Mouse (Mus musculus): ENCODE measurements around the gene Myom1. TPM values are rescaled to one million over a fixed set of nuclear protein-coding genes. Genes with fewer than 3 reads are reported as not detected.

Gene Myom1
- polyA plus RNA-seq, 1 experiment: 1.5 TPM

DNA sequence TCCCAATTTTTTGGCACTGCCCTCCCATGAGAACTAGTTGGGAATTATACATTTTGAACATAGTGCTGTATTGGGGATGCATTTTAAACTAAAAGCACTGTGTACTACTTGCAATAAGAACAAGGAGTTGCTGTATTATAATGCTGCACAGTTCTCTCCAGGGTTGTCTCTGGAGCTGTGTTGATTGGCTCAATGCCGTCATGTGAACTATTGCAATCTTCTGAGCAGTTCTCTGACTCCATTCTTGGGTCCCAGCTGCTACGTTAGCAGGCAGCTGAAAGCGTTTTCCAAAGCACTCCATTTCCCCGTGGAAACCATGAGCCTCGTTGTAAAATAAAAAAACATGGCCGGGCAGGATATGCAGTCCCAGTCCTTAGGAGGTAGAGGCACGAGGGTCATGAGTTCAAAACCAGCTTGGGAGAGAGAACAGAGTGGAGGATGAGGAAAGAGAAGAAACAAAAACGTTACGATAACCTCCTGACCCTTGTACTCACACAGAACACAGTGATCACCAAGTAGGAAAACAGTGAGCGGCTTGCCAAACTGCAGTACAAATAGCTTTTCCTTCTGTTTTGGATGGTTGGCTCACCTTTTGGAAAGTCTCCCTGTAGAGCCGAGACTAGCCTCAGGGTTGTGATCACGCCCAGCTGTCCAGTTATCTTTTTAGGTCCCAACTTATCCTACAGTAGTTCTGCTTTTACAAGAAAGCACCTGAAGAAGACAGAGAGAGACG is 60.6 kb downstream of the Myom1 start:
- H3K36me3 ChIP-seq (ENCODE audit: control insufficient read depth, insufficient read depth, low read length): no peaks in the 10 kb centered on the region
- WGBS: 82% methylated on average over 13 of the region's 13 CpGs
- DNase-seq (ENCODE audit: low read depth in 1 of 2, low spot score in 2 of 2): no peak
- no peak overlapping the region for H3K4me3 ChIP-seq (ENCODE audit: extremely low read depth, insufficient read depth, insufficient read length)
- H3K27me3 ChIP-seq (ENCODE audit: control insufficient read depth, insufficient read depth, low read length): no peaks in the 10 kb centered on the region
- no peak overlapping the region for H3K27ac ChIP-seq (ENCODE audit: insufficient read depth, low read length)
- no peaks in the 10 kb centered on the region for H3K4me1 ChIP-seq (ENCODE audit: control insufficient read depth, insufficient read depth, insufficient read length)
- TF ChIP-seq POLR2A (IDR thresholded peaks at IDR 0.05; ENCODE audit: low read depth, low read length) (no peak), CTCF (IDR thresholded peaks at IDR 0.05; ENCODE audit: extremely low read depth, insufficient read depth, insufficient read length, insufficient replicate concordance) (no peak)

- H3K4me1 ChIP-seq (ENCODE audit: control insufficient read depth, insufficient read depth, insufficient read length): no peaks in the 10 kb centered on the region
- no peak for TF ChIP-seq CTCF (IDR thresholded peaks at IDR 0.05; ENCODE audit: extremely low read depth, insufficient read depth, insufficient read length, insufficient replicate concordance)
- TF ChIP-seq POLR2A (IDR thresholded peaks at IDR 0.05; ENCODE audit: low read depth, low read length): no peak
- no peak overlapping the region for H3K4me3 ChIP-seq (ENCODE audit: extremely low read depth, insufficient read depth, insufficient read length)
- no peaks in the 10 kb centered on the region for H3K27me3 ChIP-seq (ENCODE audit: control insufficient read depth, insufficient read depth, low read length)
- H3K36me3 ChIP-seq (ENCODE audit: control insufficient read depth, insufficient read depth, low read length): no peaks in the 10 kb centered on the region
- H3K27ac ChIP-seq (ENCODE audit: insufficient read depth, low read length): no peak overlapping the region
- 66% methylated on average over 7 of the region's 7 CpGs for WGBS
- peak in 1 of 2 experiments; percentile 17 for DNase-seq (ENCODE audit: low read depth in 1 of 2, low spot score in 2 of 2)
These were observed 62.1 kb downstream of the Myom1 start for GRCm38 (mm10) chr17:71064463-71065014.

DNA sequence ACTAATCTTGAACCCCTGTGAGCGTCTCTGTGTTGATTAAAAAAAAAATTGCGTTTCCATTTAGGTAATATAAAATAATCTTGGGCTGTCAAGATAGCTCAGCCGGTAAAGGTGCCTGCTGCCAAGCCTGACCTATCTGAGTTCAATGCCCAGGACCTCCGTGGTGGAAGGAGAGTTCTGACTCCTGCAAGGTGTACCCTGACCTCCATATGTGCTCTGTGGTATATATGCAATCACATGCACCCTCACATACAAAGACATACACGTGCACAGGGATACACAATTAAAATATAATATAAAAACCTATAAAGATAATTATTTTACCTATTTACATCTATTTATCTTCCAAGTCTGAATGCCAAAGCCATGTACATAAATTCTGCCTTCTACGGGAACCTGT is 62.7 kb downstream of the Myom1 start:
- Histone ChIP-seq H3K4me1 (ENCODE audit: control insufficient read depth, insufficient read depth, insufficient read length) (no peaks in the 10 kb centered on the region), H3K27ac (ENCODE audit: insufficient read depth, low read length) (no peak overlapping the region), H3K4me3 (ENCODE audit: extremely low read depth, insufficient read depth, insufficient read length) (no peak overlapping the region), H3K27me3 (ENCODE audit: control insufficient read depth, insufficient read depth, low read length) (no peaks in the 10 kb centered on the region), H3K36me3 (ENCODE audit: control insufficient read depth, insufficient read depth, low read length) (no peaks in the 10 kb centered on the region)
- WGBS: 80% methylated on average over 6 of the region's 6 CpGs
- TF ChIP-seq POLR2A (IDR thresholded peaks at IDR 0.05; ENCODE audit: low read depth, low read length): no peak
- DNase-seq (ENCODE audit: low read depth in 1 of 2, low spot score in 2 of 2): no peak

DNA sequence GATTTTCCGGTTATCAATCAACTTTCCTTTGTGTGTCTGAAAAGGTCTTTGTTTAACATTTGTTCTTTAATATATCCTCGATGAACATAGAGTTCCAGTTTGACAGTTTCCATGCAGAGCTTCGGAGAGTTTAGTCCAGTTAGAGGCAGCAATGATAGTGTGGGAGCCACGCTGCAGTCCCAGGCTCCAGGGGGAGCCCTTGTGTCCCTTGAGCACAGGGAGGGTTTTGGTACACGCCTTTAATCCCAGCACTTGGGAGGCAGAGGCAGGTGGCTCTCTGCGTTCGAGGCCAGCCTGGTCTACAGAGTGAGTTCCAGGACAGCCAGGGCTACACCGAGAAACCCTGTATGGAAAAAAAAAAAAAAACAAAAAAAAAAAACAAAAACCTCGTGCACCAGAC is 66.7 kb downstream of the Myom1 start:
- H3K27ac ChIP-seq (ENCODE audit: insufficient read depth, low read length): no peak overlapping the region
- no peak overlapping the region for H3K4me3 ChIP-seq (ENCODE audit: extremely low read depth, insufficient read depth, insufficient read length)
- DNase-seq (ENCODE audit: low read depth in 1 of 2, low spot score in 2 of 2): no peak
- TF ChIP-seq CTCF (IDR thresholded peaks at IDR 0.05; ENCODE audit: extremely low read depth, insufficient read depth, insufficient read length, insufficient replicate concordance) (no peak), POLR2A (IDR thresholded peaks at IDR 0.05; ENCODE audit: low read depth, low read length) (no peak)
- no peaks in the 10 kb centered on the region for H3K4me1 ChIP-seq (ENCODE audit: control insufficient read depth, insufficient read depth, insufficient read length)
- no peaks in the 10 kb centered on the region for H3K27me3 ChIP-seq (ENCODE audit: control insufficient read depth, insufficient read depth, low read length)
- H3K36me3 ChIP-seq (ENCODE audit: control insufficient read depth, insufficient read depth, low read length): no peaks in the 10 kb centered on the region
- 79% methylated on average over 9 of the region's 9 CpGs for WGBS

DNA sequence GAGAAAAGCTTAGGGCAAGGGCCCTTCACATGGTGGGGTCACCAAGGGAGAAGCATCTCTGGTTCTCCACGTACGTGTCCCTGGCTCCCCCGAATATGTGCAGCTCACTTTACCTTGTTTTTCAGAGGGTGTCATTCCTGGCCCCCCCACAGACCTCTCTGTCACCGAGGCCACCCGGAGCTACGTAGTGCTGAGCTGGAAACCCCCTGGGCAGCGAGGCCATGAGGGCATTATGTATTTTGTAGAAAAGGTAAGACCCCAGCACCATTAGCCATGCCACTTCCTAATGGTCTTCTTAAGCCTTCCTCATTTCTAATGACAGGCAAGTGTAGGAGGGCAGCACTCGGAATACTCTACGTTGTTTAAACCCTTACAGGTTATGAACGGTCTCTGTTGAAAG is 69.5 kb downstream of the Myom1 start:
- H3K4me3 ChIP-seq (ENCODE audit: extremely low read depth, insufficient read depth, insufficient read length): no peak overlapping the region
- no peaks in the 10 kb centered on the region for H3K27me3 ChIP-seq (ENCODE audit: control insufficient read depth, insufficient read depth, low read length)
- H3K36me3 ChIP-seq (ENCODE audit: control insufficient read depth, insufficient read depth, low read length): no peaks in the 10 kb centered on the region
- no peak for TF ChIP-seq CTCF (IDR thresholded peaks at IDR 0.05; ENCODE audit: extremely low read depth, insufficient read depth, insufficient read length, insufficient replicate concordance)
- TF ChIP-seq POLR2A (IDR thresholded peaks at IDR 0.05; ENCODE audit: low read depth, low read length): no peak
- WGBS: 91% methylated on average over 10 of the region's 10 CpGs
- no peak for DNase-seq (ENCODE audit: low read depth in 1 of 2, low spot score in 2 of 2)
- no peaks in the 10 kb centered on the region for H3K4me1 ChIP-seq (ENCODE audit: control insufficient read depth, insufficient read depth, insufficient read length)
- no peak overlapping the region for H3K27ac ChIP-seq (ENCODE audit: insufficient read depth, low read length)

DNA sequence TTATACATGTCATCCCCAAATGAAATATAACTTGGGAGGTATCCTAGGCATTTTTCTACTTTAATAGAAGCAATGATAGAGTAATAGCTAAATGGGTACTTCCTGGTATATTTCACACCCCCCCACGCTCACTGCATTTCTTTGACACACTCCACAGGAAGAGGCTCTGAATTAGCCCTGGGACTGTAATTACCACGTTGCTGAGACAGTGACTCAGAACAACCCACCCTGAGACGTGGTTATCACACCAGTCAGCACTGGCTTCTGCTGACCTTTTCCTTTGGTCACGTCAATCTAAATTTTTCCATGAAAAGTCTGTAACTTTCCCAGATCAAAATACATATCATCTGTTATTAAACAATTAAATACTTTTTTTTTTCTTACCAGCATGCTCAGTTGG is 72.0 kb downstream of the Myom1 start:
- no peak overlapping the region for H3K4me3 ChIP-seq (ENCODE audit: extremely low read depth, insufficient read depth, insufficient read length)
- H3K27ac ChIP-seq (ENCODE audit: insufficient read depth, low read length): no peak overlapping the region
- no peaks in the 10 kb centered on the region for H3K36me3 ChIP-seq (ENCODE audit: control insufficient read depth, insufficient read depth, low read length)
- 60% methylated on average over 4 of the region's 4 CpGs for WGBS
- H3K4me1 ChIP-seq (ENCODE audit: control insufficient read depth, insufficient read depth, insufficient read length): no peaks in the 10 kb centered on the region
- TF ChIP-seq POLR2A (IDR thresholded peaks at IDR 0.05; ENCODE audit: low read depth, low read length): no peak
- TF ChIP-seq CTCF (IDR thresholded peaks at IDR 0.05; ENCODE audit: extremely low read depth, insufficient read depth, insufficient read length, insufficient replicate concordance): no peak
- DNase-seq (ENCODE audit: low read depth in 1 of 2, low spot score in 2 of 2): no peak
- H3K27me3 ChIP-seq (ENCODE audit: control insufficient read depth, insufficient read depth, low read length): no peaks in the 10 kb centered on the region

- no peak for DNase-seq (ENCODE audit: low read depth in 1 of 2, low spot score in 2 of 2)
- TF ChIP-seq CTCF (IDR thresholded peaks at IDR 0.05; ENCODE audit: extremely low read depth, insufficient read depth, insufficient read length, insufficient replicate concordance) (no peak), POLR2A (IDR thresholded peaks at IDR 0.05; ENCODE audit: low read depth, low read length) (no peak)
- Histone ChIP-seq H3K27ac (ENCODE audit: insufficient read depth, low read length) (peak overlapping the region; percentile 55), H3K4me1 (ENCODE audit: control insufficient read depth, insufficient read depth, insufficient read length) (no peaks in the 10 kb centered on the region), H3K4me3 (ENCODE audit: extremely low read depth, insufficient read depth, insufficient read length) (no peak overlapping the region), H3K36me3 (ENCODE audit: control insufficient read depth, insufficient read depth, low read length) (no peaks in the 10 kb centered on the region), H3K27me3 (ENCODE audit: control insufficient read depth, insufficient read depth, low read length) (no peaks in the 10 kb centered on the region)
- 57% methylated on average over 7 of the region's 7 CpGs for WGBS
These were observed 79.6 kb downstream of the Myom1 start for GRCm38 (mm10) chr17:71081986-71082385.

All from spleen, adult 2 months (tissue).